Mouse (Mus musculus): ENCODE results near the gene Smpd3.

DNA sequence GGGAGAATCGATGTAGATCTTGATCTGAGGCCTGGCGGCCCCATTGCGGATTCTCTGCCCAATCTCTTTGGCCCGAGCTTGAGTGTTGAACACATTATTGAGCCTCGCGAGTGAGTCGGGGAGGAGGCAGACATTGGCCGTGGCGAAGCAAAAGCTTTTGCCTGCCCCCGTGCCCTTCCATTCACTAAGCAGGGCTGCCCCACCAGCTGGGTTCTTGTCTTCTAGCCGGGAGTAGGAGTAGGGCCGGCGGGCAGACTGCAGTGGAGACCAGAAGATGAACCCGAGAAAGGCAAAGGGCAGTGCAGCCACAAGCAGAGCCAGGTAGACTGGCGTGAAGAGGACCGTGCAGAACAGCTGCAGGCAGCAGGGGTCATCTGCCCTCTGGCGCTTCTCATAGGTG, 72.4 kb downstream of the Smpd3 start:
- no peak for TF ChIP-seq CTCF (IDR thresholded peaks at IDR 0.05; ENCODE audit: borderline replicate concordance, control insufficient read depth, extremely low read depth, insufficient read depth, low read length, poor library complexity)
- no peak for TF ChIP-seq POLR2A (IDR thresholded peaks at IDR 0.05; ENCODE audit: control insufficient read depth, extremely low read depth, insufficient read depth, low read length, poor library complexity)
